Mouse (Mus musculus) heart, postnatal 0 days (tissue): Measurements from ENCODE around the gene Fbxw5.

Experiments used
- CTCF ChIP-seq: IDR thresholded peaks from 2 replicates; pipeline ENCODE4 v1.5.1; 2016; ENCODE audit warnings: antibody characterized with exemption, control low read depth, low read depth
- EP300 ChIP-seq: IDR thresholded peaks from 2 replicates; pipeline ENCODE4 v1.6.1; 2016; ENCODE audit warnings: antibody characterized with exemption, low read depth

GRCm38 (mm10) chr2:25536531-25536930 lies 36.0 kb downstream of the Fbxw5 start:
- no peak for TF ChIP-seq EP300
- TF ChIP-seq CTCF: no peak
